Mouse (Mus musculus) heart, postnatal 0 days (tissue): ENCODE results near the gene Pomt2.

Experiments
- CTCF ChIP-seq: IDR thresholded peaks from 2 replicates; pipeline ENCODE4 v1.5.1; 2016; ENCODE audit warnings: antibody characterized with exemption, control low read depth, low read depth
- EP300 ChIP-seq: IDR thresholded peaks from 2 replicates; pipeline ENCODE4 v1.6.1; 2016; ENCODE audit warnings: antibody characterized with exemption, low read depth

DNA sequence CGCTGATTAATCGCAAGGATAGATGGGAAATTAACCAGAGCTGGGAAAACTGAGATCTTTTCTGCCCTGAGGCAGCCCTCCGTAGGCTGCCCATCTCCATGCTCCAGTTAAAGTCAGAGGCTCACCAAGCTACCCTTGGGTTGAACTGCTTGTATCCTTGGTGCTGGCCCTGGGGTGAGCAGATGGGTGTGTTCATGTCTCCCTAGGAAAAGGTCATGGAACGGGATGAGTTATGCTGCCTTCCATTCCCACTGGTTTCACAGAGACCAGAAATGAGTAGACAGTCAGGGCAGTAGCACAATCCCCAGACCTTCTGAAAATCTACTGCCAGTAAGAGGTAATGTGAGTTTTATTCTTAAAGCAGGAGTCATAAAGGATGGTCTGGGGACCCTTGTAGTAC lies 29.9 kb upstream of the Pomt2 start:
- TF ChIP-seq CTCF: no peak
- no peak for TF ChIP-seq EP300
